Mouse (Mus musculus) retina, postnatal 1 day (tissue): Measurements from ENCODE around the gene Abcg4.

Source experiments
- DNase-seq: peaks from one replicate; pipeline ENCODE4 v3.0.0-alpha.2; 2012

Gene Abcg4

DNA sequence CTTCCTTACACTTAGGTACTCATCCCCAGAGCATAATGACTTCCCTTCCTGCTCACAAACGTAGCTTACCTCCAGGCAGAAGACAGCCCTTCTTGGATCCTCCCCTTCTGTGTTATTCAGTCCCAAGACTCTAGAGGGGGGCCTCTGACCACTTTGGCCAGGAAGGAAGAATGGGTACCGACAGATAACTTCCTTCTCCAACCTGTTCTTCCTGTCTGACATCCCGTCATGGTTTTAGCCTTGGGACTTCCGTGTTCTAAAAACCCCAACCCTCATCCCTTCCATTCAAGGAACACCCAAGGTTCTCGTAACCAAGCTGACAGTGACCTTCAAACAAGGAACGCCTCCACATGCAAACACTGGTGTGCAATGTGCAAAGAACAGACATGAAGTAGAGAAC, 20.0 kb downstream of the Abcg4 start, which contains the start of gene Nlrx1:
Gene Nlrx1, minus strand, starts transcription at position 168 of the 400 bp plus-strand sequence.
- no peak for DNase-seq

- peak; percentile 93 for DNase-seq
These were observed 20.4 kb downstream of the Abcg4 start for GRCm38 (mm10) chr9:44268027-44268360.

DNA sequence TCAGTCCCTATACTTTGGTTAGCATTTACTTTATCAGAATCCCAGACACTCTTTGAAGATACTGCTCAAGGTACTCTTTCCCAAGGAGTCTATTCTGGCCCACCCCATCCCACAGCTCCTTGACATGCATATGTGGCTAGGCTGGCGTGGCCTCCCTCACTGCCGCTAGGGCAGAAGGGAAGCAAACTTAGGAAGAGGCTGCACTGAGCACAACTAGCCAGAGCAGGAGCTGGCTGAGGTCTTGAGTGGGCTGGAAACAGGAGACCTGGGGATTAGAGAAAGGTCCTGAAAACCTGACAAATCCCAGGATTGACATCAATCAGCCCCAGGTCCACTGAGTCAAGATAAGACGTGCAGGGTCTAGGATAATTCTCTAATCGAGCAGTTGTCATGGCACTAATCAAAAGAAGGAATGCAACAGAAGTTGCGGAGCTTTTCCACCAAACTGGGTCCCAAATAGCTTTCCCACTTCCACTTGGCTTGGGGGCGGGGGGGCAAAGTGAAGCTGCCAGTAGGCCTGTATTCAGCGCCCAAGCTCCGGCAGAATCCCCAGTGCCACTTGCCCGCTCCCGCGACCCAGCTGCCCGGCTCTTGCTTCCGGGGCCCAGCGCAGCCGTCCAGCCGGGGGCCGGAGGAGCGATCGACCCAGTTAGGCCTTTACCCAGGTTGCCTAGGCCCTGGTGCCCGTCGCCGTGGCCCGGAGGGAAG, 20.9 kb downstream of the Abcg4 start:
- DNase-seq: peak; percentile 30

DNA sequence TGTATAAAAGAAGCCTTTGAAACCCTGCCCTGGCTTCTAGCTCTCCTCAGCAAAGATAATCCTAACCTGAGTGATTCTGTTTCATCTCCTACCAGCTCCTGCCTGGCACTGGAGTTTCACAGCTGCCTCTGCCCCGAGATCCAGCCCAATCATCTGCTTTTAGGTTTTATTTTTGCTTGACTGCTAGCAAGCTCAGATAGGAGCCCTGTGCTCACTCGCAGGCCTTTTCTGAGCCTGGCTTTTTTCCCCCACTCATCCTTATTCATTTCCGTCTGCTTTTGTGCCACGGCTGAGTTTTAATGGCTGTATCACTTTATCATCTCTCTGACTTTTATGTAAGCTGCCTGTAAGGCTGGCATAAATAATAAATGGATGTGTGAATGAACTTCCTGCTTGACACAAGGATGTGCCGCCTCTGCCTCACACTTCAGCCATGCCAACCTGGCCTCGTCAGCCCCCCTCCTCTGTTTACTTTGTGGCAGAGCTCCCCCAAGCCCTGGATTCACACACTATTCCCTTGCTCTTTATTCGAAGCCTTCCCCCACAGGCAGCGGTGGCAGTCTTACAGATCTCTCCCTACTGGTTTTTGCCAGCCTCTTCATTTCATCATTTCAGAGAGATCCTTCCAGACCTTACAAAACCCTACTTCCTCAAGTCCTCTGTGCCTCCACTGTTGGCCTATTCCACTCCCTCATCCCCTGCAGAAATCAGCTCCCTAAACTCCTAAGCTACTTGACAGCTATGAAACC, 21.8 kb downstream of the Abcg4 start:
- no peak for DNase-seq

DNA sequence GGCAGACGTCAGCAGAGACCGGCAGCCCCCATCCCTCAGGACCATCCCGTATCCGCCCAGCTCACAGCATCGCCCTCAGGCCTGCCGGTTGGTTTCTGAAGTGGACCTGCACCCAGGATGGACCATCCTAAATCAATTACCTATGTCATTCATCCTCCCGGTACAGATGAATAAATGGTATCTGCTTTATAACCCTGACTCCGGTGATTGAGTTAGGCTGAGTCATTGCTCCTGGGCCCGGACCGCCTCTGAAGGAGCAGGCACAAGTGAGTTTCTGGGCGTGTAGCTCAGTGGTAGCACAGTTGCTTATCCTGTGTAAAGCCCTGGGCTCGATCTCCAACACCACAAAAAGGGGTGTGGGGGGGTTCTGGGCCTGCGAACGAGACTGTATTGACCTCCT, 27.0 kb downstream of the Abcg4 start:
- DNase-seq: no peak

- DNase-seq: no peak
These were observed 29.4 kb downstream of the Abcg4 start for GRCm38 (mm10) chr9:44259014-44259413.

GRCm38 (mm10) chr9:44256213-44256612, 32.2 kb downstream of the Abcg4 start:
- DNase-seq: no peak

GRCm38 (mm10) chr9:44255136-44255521, 33.3 kb downstream of the Abcg4 start:
- DNase-seq: no peak

GRCm38 (mm10) chr9:44254508-44255135, 33.8 kb downstream of the Abcg4 start:
- DNase-seq: peak; percentile 37

DNA sequence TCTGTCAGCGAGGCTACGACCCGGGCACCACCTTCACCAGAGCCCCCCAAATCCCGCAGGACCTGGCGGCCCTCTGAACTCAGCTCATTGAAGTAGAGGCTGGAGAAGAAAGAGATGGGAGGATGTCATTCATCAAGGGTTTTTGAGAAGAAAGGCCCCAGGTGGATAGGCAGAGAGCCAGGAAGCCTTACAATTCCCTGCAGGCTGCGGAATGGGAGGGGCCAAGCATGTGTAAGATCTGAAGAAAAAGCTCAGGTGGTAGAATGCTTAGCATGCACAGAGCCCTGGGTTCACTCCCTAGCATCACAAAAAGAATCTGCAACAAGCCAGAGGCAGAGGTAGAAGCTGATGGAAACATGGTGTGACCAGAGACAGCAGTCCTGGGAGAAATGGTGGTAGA, 35.0 kb downstream of the Abcg4 start:
- DNase-seq: no peak

DNA sequence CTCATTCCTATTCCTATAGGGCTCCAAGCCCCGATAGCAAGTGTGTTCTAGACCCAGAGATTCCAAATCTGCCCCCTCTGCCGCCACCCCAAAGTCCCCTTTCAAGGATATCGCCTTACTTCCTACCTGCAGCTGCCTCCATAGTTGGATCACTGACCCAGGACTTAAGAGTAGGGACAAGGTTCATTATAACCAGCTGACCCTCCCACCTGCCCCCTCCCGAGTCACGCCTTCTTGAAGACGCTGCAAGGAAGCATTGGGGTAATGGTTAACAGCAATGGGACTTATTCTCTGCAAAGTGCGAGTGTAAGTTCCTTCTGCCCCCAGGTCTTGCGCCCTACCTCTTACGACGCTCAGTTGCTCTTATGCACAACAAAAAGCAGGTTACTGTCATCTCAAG, 37.1 kb downstream of the Abcg4 start, which contains the start of gene Pdzd3:
Gene Pdzd3, minus strand, starts transcription at position 158 of the 400 bp plus-strand sequence.
- no peak for DNase-seq

DNA sequence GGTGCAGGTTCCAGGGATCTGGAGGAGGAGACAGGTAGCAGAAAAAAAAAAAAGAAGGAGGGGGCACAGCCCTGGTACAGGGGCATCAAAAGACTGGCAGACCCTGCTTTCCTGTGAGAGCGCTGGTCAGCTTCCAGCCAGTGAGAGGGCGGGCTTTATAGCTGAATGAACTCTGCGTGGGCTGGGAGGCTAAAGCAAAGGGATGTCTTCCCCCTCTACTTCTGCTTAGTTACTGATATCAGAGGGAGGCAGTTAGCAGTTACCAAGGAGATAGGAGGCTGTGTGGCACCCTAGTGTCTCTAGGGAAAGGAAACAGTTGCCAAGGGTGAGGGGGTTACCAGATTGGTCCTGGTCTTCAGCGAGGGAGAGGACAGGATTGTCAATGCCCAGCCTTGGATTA, 38.0 kb downstream of the Abcg4 start:
- no peak for DNase-seq

- DNase-seq: peak; percentile 70
These were observed 39.0 kb downstream of the Abcg4 start for GRCm38 (mm10) chr9:44249181-44250146.

- no peak for DNase-seq
These were observed 40.5 kb downstream of the Abcg4 start for GRCm38 (mm10) chr9:44247907-44248306.

GRCm38 (mm10) chr9:44243621-44244020, 44.8 kb downstream of the Abcg4 start:
- DNase-seq: no peak

DNA sequence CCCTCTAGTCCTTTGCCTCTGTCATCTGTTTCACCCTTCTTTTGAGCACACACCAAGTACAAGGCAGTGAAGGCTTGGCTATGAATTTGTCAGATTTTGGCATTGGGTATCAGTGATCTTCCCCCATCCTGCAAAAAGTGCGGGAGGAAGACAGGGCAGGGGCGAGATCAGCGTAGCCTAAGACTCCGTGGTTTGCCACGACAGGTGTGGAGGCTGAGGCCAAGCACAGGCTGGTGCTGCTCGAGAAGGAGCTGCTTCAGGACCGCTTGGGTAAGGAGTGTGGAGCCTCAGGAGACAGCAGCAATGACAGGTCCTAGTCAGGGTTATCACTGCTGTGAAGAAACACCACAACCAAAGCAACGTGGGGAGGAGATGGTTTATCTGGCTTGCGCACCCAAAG, 47.0 kb downstream of the Abcg4 start:
- DNase-seq: no peak

- peak; percentile 24 for DNase-seq
These were observed 47.5 kb downstream of the Abcg4 start for GRCm38 (mm10) chr9:44240911-44241310.

DNA sequence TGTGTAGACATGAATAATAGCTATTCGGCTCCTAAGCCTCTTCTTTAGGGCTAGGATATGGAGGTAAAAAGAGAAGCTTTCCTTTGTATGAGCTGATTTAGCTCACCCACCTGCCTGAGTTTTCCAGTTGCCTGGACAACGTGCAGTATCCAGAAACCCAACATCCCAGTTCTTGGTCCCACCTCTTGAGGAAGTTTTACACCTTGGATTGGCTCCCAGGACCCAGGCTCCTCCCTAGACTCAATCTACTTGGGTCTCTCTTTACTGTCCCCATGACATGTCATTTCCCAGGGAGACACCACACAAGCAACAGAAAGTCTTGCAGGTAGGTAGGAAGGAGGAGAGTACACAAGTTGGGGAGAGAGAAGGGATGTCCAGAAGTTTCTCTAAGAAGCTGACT, 48.0 kb downstream of the Abcg4 start, which contains the start of gene Ccdc153:
Gene Ccdc153, plus strand, starts transcription at position 278 of the 400 bp plus-strand sequence.
- DNase-seq: no peak

DNA sequence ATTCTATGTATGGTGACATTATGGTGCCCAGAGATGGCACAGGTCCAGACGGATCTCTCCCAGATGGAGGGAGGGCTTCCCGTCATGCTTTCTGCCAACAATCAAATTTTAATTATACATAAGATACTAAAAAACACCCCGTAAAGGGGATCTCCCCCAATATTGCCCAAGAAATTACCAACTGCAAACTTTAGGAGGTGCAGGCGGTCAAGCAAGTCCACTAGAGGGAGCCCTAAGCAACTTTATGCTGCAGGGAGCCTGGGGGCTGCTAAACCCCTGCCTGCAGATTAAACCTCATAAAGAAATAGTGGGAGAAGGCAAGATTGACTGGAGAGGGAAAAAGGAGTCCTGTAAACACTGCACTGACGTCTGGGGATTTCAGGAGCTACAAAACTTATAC, 49.0 kb downstream of the Abcg4 start:
- DNase-seq: peak; percentile 79

- no peak for DNase-seq
These were observed 49.8 kb downstream of the Abcg4 start for GRCm38 (mm10) chr9:44238501-44239190.

GRCm38 (mm10) chr9:44237128-44237527, 51.3 kb downstream of the Abcg4 start:
- DNase-seq: no peak

GRCm38 (mm10) chr9:44236601-44237000, 51.8 kb downstream of the Abcg4 start:
- no peak for DNase-seq
